ENCODE assay signal across 20 mouse cellular contexts in the genomic region with DNA sequence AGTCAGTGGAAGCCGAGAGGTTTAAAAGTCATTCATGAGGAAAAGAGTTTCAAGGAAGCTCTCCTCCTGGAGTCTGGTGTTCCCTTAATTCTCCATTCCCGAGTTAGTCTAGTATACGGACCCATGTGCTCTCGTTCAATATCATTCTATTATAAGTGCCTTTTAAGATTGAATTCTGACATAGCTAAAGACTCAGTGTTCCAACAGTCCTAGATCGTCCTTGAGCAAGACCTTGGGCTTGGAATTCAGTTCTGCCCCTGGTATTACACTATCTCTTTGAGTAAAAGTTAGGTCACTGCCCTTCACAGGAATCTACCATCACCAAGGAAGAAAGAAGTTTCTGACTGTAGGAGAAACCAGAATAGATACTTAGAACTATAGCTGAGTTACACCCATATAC. TPM values are rescaled to one million over a fixed set of nuclear protein-coding genes. Genes with fewer than 3 reads are reported as not detected.
"Had no signal": no experiment of that assay in that cellular context is flagged by ENCODE, and none has a peak within 500 bp of the region (broad histone marks: within the 10 kb centered on the region; RNA-seq: fewer than 3 reads in every experiment).

No protein-coding gene starts in this region.

RNA-seq across cellular contexts. Expression of gene Srd5a2, which starts 15.0 kb away (rescaled TPM):
- polyA plus RNA-seq: heart, embryonic 10.5 days; heart, embryonic 11.5 days; heart, embryonic 12.5 days; heart, embryonic 13.5 days; heart, embryonic 14.5 days; heart, embryonic 15.5 days; heart, embryonic 16.5 days; heart, postnatal 0 days; hindbrain, embryonic 10.5 days; hindbrain, embryonic 11.5 days; hindbrain, embryonic 12.5 days; hindbrain, embryonic 13.5 days; hindbrain, postnatal 0 days; inflammation-experienced regulatory T-cells, adult 6 months; intestine, embryonic 14.5 days; intestine, embryonic 16.5 days; intestine, postnatal 0 days; kidney, embryonic 14.5 days; kidney, embryonic 15.5 days; large intestine, adult 2 months had no signal
